Mouse (Mus musculus) E14TG2a.4 (cell line): ENCODE measurements around the gene Serpina1a.
"Not testable (repeated sequence)": the region's sequence is repeated elsewhere in the genome, so short reads cannot be mapped to it uniquely, and the experiment has no call there.

ENCODE experiments used
- H3K27me3 ChIP-seq: 2 replicates; pipeline ENCODE4 v1.6.1; 2014; ENCODE audit warnings: low read length, control low read depth; ENCODE audit not compliant: insufficient read depth
- H3K36me3 ChIP-seq: 2 replicates; pipeline ENCODE4 v1.6.1; 2014; ENCODE audit warnings: low read length, control low read depth; ENCODE audit not compliant: insufficient read depth
- H3K4me1 ChIP-seq: replicated peaks from 2 replicates; pipeline ENCODE4 v1.6.1; 2014; ENCODE audit warnings: low read depth, low read length, control low read depth
- H3K4me3 ChIP-seq: replicated peaks from 2 replicates; pipeline ENCODE4 v1.5.1; 2014; ENCODE audit warnings: mild to moderate bottlenecking, low read length
- H3K9me3 ChIP-seq: 2 replicates; pipeline ENCODE4 v1.6.1; 2014; ENCODE audit warnings: low read length, control low read depth
- CTCF ChIP-seq: conservative IDR thresholded peaks from 2 replicates; pipeline ENCODE4 v1.5.1; 2014; ENCODE audit warnings: low read length
- NANOG ChIP-seq: IDR thresholded peaks from 2 replicates; pipeline ENCODE4 v1.6.1; 2014; ENCODE audit warnings: borderline replicate concordance, low read length, mixed read lengths
- POU5F1 ChIP-seq: IDR thresholded peaks from 2 replicates; pipeline ENCODE4 v1.6.1; 2014; ENCODE audit warnings: low read length, borderline replicate concordance

Gene Serpina1a

GRCm38 (mm10) chr12:103863101-103863974, at the start of gene Serpina1a:
Gene Serpina1a (minus strand): TSS chr12:103863562.
- not testable (repeated sequence) for H3K4me1 ChIP-seq, H3K36me3 ChIP-seq, H3K4me3 ChIP-seq, H3K27me3 ChIP-seq
- peaks cover 20% of the 10 kb centered on the region for H3K9me3 ChIP-seq

- H3K9me3 ChIP-seq, H3K27me3 ChIP-seq, H3K36me3 ChIP-seq: not testable (repeated sequence)
Measured at GRCm38 (mm10) chr12:103909181-103909580, 45.8 kb upstream of the Serpina1a start.

GRCm38 (mm10) chr12:103907746-103908145, 44.4 kb upstream of the Serpina1a start:
- not testable (repeated sequence) for H3K4me1 ChIP-seq, H3K27me3 ChIP-seq, H3K9me3 ChIP-seq, H3K4me3 ChIP-seq, H3K36me3 ChIP-seq

More at GRCm38 (mm10) chr12:103909181-103909580, 45.8 kb upstream of the Serpina1a start:
- H3K4me1 ChIP-seq, H3K4me3 ChIP-seq: not testable (repeated sequence)

GRCm38 (mm10) chr12:103904837-103905340, 41.5 kb upstream of the Serpina1a start, which contains the start of gene Serpina1c:
Gene Serpina1c (minus strand): TSS chr12:103904887.
- not testable (repeated sequence) for H3K27me3 ChIP-seq, H3K36me3 ChIP-seq, H3K4me1 ChIP-seq, H3K9me3 ChIP-seq, H3K4me3 ChIP-seq

GRCm38 (mm10) chr12:103901929-103902328, 38.6 kb upstream of the Serpina1a start:
- not testable (repeated sequence) for H3K9me3 ChIP-seq, H3K27me3 ChIP-seq, H3K4me3 ChIP-seq, H3K4me1 ChIP-seq, H3K36me3 ChIP-seq

- not testable (repeated sequence) for H3K4me3 ChIP-seq, H3K27me3 ChIP-seq
Measured at GRCm38 (mm10) chr12:103866873-103867272, 3.5 kb upstream of the Serpina1a start.

GRCm38 (mm10) chr12:103860976-103861375, 2.4 kb downstream of the Serpina1a start:
- Histone ChIP-seq H3K36me3 (no peaks in the 10 kb centered on the region), H3K4me3 (no peak overlapping the region), H3K27me3 (no peaks in the 10 kb centered on the region), H3K4me1 (no peaks in the 10 kb centered on the region), H3K9me3 (peaks cover 23% of the 10 kb centered on the region)
- TF ChIP-seq CTCF = no peak
- TF ChIP-seq POU5F1 = no peak
- no peak for TF ChIP-seq NANOG

More at GRCm38 (mm10) chr12:103866873-103867272, 3.5 kb upstream of the Serpina1a start:
- H3K4me1 ChIP-seq, H3K36me3 ChIP-seq: not testable (repeated sequence)
- H3K9me3 ChIP-seq = peaks cover 24% of the 10 kb centered on the region

- not testable (repeated sequence) for H3K4me3 ChIP-seq
Measured at GRCm38 (mm10) chr12:103860571-103860970, 2.8 kb downstream of the Serpina1a start.

GRCm38 (mm10) chr12:103859584-103859983, 3.8 kb downstream of the Serpina1a start:
- H3K27me3 ChIP-seq, H3K36me3 ChIP-seq, H3K4me1 ChIP-seq, H3K4me3 ChIP-seq: not testable (repeated sequence)
- H3K9me3 ChIP-seq = peaks cover 23% of the 10 kb centered on the region

More at GRCm38 (mm10) chr12:103860571-103860970, 2.8 kb downstream of the Serpina1a start:
- peaks cover 21% of the 10 kb centered on the region for H3K9me3 ChIP-seq
- H3K4me1 ChIP-seq, H3K27me3 ChIP-seq, H3K36me3 ChIP-seq: not testable (repeated sequence)

- not testable (repeated sequence) for H3K4me3 ChIP-seq, H3K4me1 ChIP-seq, H3K27me3 ChIP-seq, H3K36me3 ChIP-seq
- H3K9me3 ChIP-seq = peaks cover 16% of the 10 kb centered on the region
Measured at GRCm38 (mm10) chr12:103853032-103853431, 10.3 kb downstream of the Serpina1a start.

GRCm38 (mm10) chr12:103830273-103830672, 33.1 kb downstream of the Serpina1a start, which contains the start of gene Serpina1b:
Gene Serpina1b (minus strand): TSS chr12:103830373.
- H3K36me3 ChIP-seq, H3K27me3 ChIP-seq, H3K4me1 ChIP-seq, H3K9me3 ChIP-seq, H3K4me3 ChIP-seq: not testable (repeated sequence)

- not testable (repeated sequence) for H3K36me3 ChIP-seq, H3K9me3 ChIP-seq
Measured at GRCm38 (mm10) chr12:103827661-103828372, 35.5 kb downstream of the Serpina1a start.

GRCm38 (mm10) chr12:103823826-103824225, 39.5 kb downstream of the Serpina1a start:
- H3K36me3 ChIP-seq, H3K9me3 ChIP-seq, H3K4me1 ChIP-seq, H3K27me3 ChIP-seq, H3K4me3 ChIP-seq: not testable (repeated sequence)

More at GRCm38 (mm10) chr12:103827661-103828372, 35.5 kb downstream of the Serpina1a start:
- not testable (repeated sequence) for H3K27me3 ChIP-seq, H3K4me3 ChIP-seq, H3K4me1 ChIP-seq
